Mouse (Mus musculus): ENCODE data around the gene Mmp25.

GRCm38 (mm10) chr17:23653324-23653723 lies 8.2 kb upstream of the Mmp25 start:
- TF ChIP-seq GATA1 (IDR thresholded peaks at IDR 0.05; ENCODE audit: borderline replicate concordance, low read length) = no peak
- TF ChIP-seq FLI1 (IDR thresholded peaks at IDR 0.05; ENCODE audit: low read length) = no peak
